Mouse (Mus musculus) heart, embryonic 16.5 days (tissue): ENCODE data around the gene Tpte. TPM values are rescaled to one million over a fixed set of nuclear protein-coding genes. Genes with fewer than 3 reads are reported as not detected.
A peak's percentile ranks its signal among the peaks of the same experiment; 100 is the strongest.

Source experiments
- ATAC-seq: fragments of 200-750 bp; cut with Nextera tagmentation; replicated peaks from 2 replicates; pipeline ENCODE4 v1.8.0; 2017; ENCODE audit warnings: moderate number of reproducible peaks; ENCODE audit not compliant: insufficient read depth, low FRiP score; ENCODE audit errors: extremely low read depth
- H3K27ac ChIP-seq: fragments of 300-500 bp; sonication (generic); 2 replicates; pipeline ENCODE4 v1.5.1; 2014; ENCODE audit warnings: mild to moderate bottlenecking, low read length, control low read depth, moderate library complexity
- H3K27me3 ChIP-seq: fragments of 300-500 bp; sonication (generic); 2 replicates; pipeline ENCODE4 v1.6.1; 2014; ENCODE audit warnings: low read length, mixed read lengths; ENCODE audit not compliant: control insufficient read depth, insufficient read depth
- H3K36me3 ChIP-seq: fragments of 300-500 bp; sonication (generic); 2 replicates; pipeline ENCODE4 v1.6.1; 2014; ENCODE audit not compliant: control insufficient read depth, insufficient read depth
- H3K4me1 ChIP-seq: fragments of 300-500 bp; sonication (generic); 2 replicates; pipeline ENCODE4 v1.6.1; 2014; ENCODE audit warnings: low read length, mixed read lengths; ENCODE audit not compliant: control insufficient read depth, insufficient read depth
- H3K4me2 ChIP-seq: fragments of 300-500 bp; sonication (generic); 2 replicates; pipeline ENCODE4 v1.6.1; 2014; ENCODE audit warnings: low read depth, mild to moderate bottlenecking, control low read depth, low read length
- H3K4me3 ChIP-seq: fragments of 300-500 bp; sonication (generic); 2 replicates; pipeline ENCODE4 v1.5.1; 2014; ENCODE audit warnings: mild to moderate bottlenecking, control low read depth, low read length
- H3K9ac ChIP-seq: fragments of 300-500 bp; sonication (generic); 2 replicates; pipeline ENCODE4 v1.6.1; 2014; ENCODE audit warnings: low read length, control low read depth
- H3K9me3 ChIP-seq: fragments of 300-500 bp; sonication (generic); replicated peaks from 2 replicates; pipeline ENCODE4 v1.6.1; 2016; ENCODE audit warnings: low read length; ENCODE audit not compliant: control insufficient read depth
- WGBS: fragments of 180-500 bp; shearing (Covaris S2); extraction: QIAGEN DNeasy Blood & Tissue Kit; methylation state at CpG from one replicate; pipeline ENCODE4 v1.1.7; 2014; 5-methylcytosine and 5-hydroxymethylcytosine counted together
- polyA plus RNA-seq: library from polyadenylated mRNA; unstranded; fragments of >200 nt; fragmentation: Nextera tagmentation; extraction: Ambion mirVana; gene quantifications from 2 replicates; pipeline ENCODE4 v1.2.1, GENCODE M21; 2015

Gene Tpte
- polyA plus RNA-seq, 1 experiment from 2014 or later: not detected

DNA sequence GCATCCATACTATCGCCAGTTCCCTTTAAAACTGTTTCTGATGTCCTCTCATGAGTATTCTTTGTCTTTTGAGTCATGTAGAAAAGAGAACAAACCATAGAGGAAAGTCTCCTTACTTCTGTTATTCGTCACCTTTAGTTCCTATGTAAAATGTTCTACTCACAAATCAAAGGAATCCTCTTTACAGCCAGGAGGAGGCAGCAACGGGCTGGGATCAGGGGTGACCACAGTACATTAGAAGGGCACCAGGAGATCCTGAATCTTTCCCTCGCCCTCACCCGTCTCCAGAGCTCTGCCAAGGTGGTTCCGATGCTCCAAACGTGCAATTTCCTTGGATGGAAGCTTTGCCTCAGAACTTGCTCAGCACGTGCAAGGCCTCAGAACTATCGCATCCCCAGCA lies 28.2 kb downstream of the Tpte start:
- no peaks in the 10 kb centered on the region for H3K4me1 ChIP-seq
- H3K27me3 ChIP-seq: no peaks in the 10 kb centered on the region
- no peaks in the 10 kb centered on the region for H3K9me3 ChIP-seq
- H3K36me3 ChIP-seq: no peaks in the 10 kb centered on the region
- no peak overlapping the region for H3K27ac ChIP-seq
- H3K4me3 ChIP-seq: no peak overlapping the region
- no peak overlapping the region for H3K4me2 ChIP-seq
- H3K9ac ChIP-seq: no peak overlapping the region
- 55% methylated on average over 9 of the region's 9 CpGs for WGBS
- no peak for ATAC-seq

DNA sequence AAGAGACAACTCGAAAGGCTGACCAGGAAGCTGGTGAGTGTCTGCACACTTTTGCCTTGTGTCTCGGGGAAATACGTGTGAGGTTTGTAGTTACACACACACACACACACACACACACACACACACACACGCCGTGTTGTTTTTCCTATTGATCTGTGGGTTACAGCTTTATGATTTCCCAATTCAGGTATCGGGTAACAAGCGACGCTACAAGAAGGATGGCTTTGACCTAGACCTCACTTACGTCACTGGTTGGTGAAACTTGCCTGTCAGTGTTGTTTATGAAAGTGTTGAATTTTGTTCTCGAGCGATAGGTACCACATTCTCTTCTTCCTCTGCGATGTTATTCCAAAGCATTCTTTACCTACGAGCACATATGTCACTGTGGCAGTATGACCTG lies 52.2 kb downstream of the Tpte start:
- Histone ChIP-seq H3K4me2 (no peak overlapping the region), H3K36me3 (no peaks in the 10 kb centered on the region), H3K27me3 (no peaks in the 10 kb centered on the region), H3K4me1 (no peaks in the 10 kb centered on the region), H3K27ac (no peak overlapping the region), H3K9ac (no peak overlapping the region), H3K4me3 (no peak overlapping the region), H3K9me3 (no peaks in the 10 kb centered on the region)
- 85% methylated on average over 13 of the region's 13 CpGs for WGBS
- ATAC-seq: no peak

DNA sequence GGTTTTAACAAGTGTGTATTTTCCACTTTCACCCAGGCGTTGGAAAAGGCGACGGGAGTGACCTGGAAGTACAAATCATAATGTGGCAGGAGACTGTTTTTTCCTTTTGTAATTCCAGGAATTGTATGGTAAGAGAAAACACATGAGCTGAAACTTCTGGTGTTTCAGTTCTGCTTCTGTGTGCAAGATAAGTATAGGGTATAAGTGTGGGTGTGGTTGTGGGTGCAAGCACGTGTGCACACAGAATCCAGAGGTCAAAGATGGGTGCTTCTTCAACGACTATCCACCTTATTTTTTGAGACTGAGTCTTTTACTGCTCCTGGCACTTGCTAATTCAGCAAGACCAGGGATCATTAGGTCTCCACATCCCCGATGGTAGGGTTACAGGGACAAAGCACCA lies 76.1 kb downstream of the Tpte start:
- no peak overlapping the region for H3K4me2 ChIP-seq
- no peak overlapping the region for H3K27ac ChIP-seq
- H3K36me3 ChIP-seq: no peaks in the 10 kb centered on the region
- no peaks in the 10 kb centered on the region for H3K27me3 ChIP-seq
- H3K4me3 ChIP-seq: no peak overlapping the region
- no peaks in the 10 kb centered on the region for H3K4me1 ChIP-seq
- no peak overlapping the region for H3K9ac ChIP-seq
- 73% methylated on average over 6 of the region's 6 CpGs for WGBS
- no peak for ATAC-seq
- peaks cover 3% of the 10 kb centered on the region; the same call in 1 of the 2 replicates for H3K9me3 ChIP-seq

DNA sequence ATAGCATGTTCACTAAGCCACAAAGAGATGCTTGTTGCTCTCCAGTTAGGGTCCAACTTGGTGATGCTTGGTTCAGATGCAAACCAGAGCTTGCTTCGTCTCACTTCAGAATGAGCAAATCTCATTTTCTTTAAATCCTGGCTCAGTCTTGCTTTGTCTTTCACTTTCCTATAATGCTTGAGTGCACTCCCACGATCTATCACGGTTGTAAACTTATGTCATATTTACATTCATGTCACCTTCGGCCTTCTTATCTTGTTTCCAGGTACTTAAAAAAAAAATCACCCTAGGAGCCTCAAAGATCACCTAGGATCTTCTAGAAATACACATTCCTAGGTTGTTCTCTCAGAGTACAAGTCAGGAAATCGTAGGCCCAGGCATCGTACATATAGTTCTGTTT lies 76.6 kb downstream of the Tpte start:
- no peak overlapping the region for H3K9ac ChIP-seq
- H3K4me3 ChIP-seq: no peak overlapping the region
- no peaks in the 10 kb centered on the region for H3K27me3 ChIP-seq
- H3K4me1 ChIP-seq: no peaks in the 10 kb centered on the region
- H3K27ac ChIP-seq: no peak overlapping the region
- WGBS: 73% methylated on average over 6 of the region's 6 CpGs
- H3K9me3 ChIP-seq: peaks cover 3% of the 10 kb centered on the region; the same call in 1 of the 2 replicates
- H3K36me3 ChIP-seq: no peaks in the 10 kb centered on the region
- no peak overlapping the region for H3K4me2 ChIP-seq
- ATAC-seq: no peak

DNA sequence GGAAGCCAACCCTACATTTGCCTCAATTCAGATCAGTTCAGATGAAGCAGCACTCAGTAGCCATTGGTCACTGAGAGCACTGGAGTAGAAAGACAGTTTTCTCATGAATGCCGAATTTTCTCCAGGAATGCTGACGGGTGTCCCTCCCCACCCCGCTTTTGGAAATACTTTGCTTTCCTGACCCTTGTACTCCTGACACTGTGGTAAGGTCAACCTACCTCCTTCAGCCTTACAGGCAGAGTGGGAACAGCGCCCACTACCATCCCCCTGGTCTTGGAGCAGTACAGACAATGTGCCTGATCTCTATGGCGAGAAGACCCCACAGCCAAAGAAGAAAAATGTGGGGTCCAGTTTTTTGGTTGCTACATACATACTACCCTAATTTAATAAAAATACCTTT lies 93.1 kb downstream of the Tpte start:
- no peak overlapping the region for H3K27ac ChIP-seq
- ATAC-seq: no peak
- WGBS: 86% methylated on average over 5 of the region's 5 CpGs
- no peaks in the 10 kb centered on the region for H3K9me3 ChIP-seq
- H3K4me2 ChIP-seq: no peak overlapping the region
- no peaks in the 10 kb centered on the region for H3K4me1 ChIP-seq
- H3K36me3 ChIP-seq: peaks cover 3% of the 10 kb centered on the region
- no peak overlapping the region for H3K9ac ChIP-seq
- no peaks in the 10 kb centered on the region for H3K27me3 ChIP-seq
- H3K4me3 ChIP-seq: no peak overlapping the region

DNA sequence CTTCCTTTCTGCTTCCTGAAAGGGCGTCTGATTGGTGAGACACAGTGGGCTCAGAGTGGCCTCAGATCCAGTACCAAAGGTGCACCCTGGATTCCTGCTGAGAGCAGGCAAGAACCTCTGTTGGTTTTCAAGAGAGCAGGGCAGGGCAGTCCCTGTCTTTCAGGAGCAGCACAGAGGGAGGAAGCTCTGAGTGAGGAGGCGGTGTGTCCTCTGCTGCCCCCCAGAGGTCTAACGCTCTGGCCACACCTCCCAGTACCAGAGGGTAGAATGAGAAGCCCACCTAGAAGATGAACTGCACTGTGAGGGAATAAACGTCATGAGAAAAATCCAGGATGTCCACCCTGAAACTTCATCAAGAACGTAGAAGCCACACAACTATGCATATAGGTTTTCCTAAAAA lies 93.7 kb downstream of the Tpte start:
- H3K4me1 ChIP-seq: no peaks in the 10 kb centered on the region
- H3K9ac ChIP-seq: no peak overlapping the region
- peak; percentile 79 for ATAC-seq
- H3K27me3 ChIP-seq: no peaks in the 10 kb centered on the region
- peaks cover 9% of the 10 kb centered on the region for H3K36me3 ChIP-seq
- WGBS: 46% methylated on average over 5 of the region's 5 CpGs
- no peak overlapping the region for H3K4me3 ChIP-seq
- H3K27ac ChIP-seq: no peak overlapping the region
- H3K9me3 ChIP-seq: no peaks in the 10 kb centered on the region
- H3K4me2 ChIP-seq: no peak overlapping the region

DNA sequence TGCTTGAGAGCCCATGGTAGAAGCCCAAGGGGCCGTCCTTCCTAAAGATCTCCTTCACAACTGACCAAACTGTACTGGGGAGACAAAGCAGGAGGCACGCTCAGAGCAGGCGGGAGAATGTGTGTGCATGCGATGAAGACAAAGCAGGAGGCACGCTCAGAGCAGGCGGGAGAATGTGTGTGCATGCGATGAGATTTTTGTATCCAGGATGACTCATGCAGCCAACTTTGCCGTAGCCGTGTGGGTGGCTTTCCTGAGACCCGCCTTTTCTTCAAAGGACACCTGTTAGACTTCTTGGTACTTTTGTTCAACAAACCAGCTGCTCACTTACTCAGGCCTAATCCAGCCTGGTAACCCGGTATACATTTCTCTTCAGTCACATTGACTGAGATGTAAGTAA lies 97.7 kb downstream of the Tpte start:
- H3K4me3 ChIP-seq: no peak overlapping the region
- peaks cover 10% of the 10 kb centered on the region for H3K36me3 ChIP-seq
- H3K27ac ChIP-seq: no peak overlapping the region
- ATAC-seq: no peak
- no peaks in the 10 kb centered on the region for H3K9me3 ChIP-seq
- H3K27me3 ChIP-seq: no peaks in the 10 kb centered on the region
- H3K4me1 ChIP-seq: no peaks in the 10 kb centered on the region
- H3K9ac ChIP-seq: no peak overlapping the region
- no peak overlapping the region for H3K4me2 ChIP-seq
- WGBS: 90% methylated on average over 11 of the region's 11 CpGs

DNA sequence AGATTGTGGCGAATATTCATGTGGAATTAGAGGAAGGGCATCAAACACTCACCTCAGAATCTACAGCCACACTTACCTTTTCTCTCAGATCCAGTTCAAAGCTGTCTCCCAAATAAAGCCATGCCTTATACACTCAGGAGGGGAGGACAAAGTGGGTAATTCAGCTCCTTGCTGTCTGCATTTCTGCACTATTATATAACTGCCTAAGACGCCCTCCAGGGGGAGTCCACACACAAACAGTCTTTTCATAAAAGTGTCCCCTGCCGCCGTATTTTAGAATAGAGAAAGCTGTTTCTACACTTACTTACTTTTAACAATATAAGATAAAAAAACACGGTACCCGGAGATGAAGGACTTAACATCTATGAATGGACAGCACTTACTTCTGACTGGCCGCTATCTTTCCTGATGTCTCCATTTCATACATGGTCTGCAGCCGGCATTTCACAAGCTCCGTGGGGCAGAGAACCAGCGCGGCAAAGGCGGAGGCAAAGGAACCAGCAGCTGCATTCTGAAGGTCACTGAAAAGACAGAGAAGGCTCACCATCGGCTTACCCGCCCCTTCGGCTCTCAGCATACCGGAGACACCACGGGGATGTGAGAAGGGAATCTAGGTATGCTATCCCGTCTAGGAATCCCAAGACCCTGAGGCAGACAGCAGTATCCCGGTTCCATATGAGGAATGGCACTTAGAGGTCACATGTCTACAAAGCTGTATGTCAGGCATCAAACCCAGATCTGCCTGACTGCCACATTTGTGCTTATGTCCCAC lies 99.8 kb downstream of the Tpte start:
- 0 out of 2 replicates have a peak overlapping the region, but pooled peaks have one; percentile 2 for H3K4me2 ChIP-seq
- peaks cover 10% of the 10 kb centered on the region for H3K36me3 ChIP-seq
- H3K27ac ChIP-seq: no peak overlapping the region
- no peaks in the 10 kb centered on the region for H3K27me3 ChIP-seq
- no peak for ATAC-seq
- H3K4me3 ChIP-seq: no peak overlapping the region
- no peaks in the 10 kb centered on the region for H3K4me1 ChIP-seq
- 71% methylated on average over 19 of the region's 19 CpGs for WGBS
- H3K9ac ChIP-seq: no peak overlapping the region
- no peaks in the 10 kb centered on the region for H3K9me3 ChIP-seq

DNA sequence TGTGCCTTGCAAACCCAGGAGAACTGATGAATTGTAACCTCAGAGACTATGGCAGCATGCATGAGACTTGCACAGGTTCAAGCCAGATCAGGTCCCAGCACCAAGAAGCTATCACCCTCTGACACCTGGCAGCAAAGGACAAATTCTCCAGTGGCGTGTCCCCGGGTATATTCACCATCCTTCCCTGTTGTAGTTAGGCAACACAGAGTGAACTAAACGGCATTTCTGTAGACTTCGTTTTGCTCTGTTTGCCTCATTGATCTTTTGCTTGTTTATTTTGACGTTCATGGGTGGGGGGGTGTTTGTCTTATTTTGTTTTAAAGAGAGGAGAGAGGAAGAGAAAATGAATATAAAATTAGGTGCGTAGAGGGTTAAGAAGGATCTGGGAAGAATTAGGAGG lies 101.9 kb downstream of the Tpte start:
- H3K9ac ChIP-seq: no peak overlapping the region
- no peaks in the 10 kb centered on the region for H3K9me3 ChIP-seq
- H3K27me3 ChIP-seq: no peaks in the 10 kb centered on the region
- no peak for ATAC-seq
- H3K4me2 ChIP-seq: no peak overlapping the region
- H3K4me1 ChIP-seq: no peaks in the 10 kb centered on the region
- whole genome bisulfite sequencing: 86% methylated on average over 6 of the region's 6 CpGs
- no peak overlapping the region for H3K4me3 ChIP-seq
- H3K27ac ChIP-seq: no peak overlapping the region
- peaks cover 25% of the 10 kb centered on the region for H3K36me3 ChIP-seq
